Mouse (Mus musculus): ENCODE results near the gene Trim9.

GRCm38 (mm10) chr12:70326393-70326792 lies 21.0 kb downstream of the Trim9 start:
- TF ChIP-seq CTCF (IDR thresholded peaks at IDR 0.05; ENCODE audit: control insufficient read depth, insufficient read depth, insufficient read length) (no peak), USF1 (IDR thresholded peaks at IDR 0.05; ENCODE audit: low read depth) (no peak), MYOD1 (IDR thresholded peaks at IDR 0.05; ENCODE audit: control insufficient read depth, insufficient read length, low read depth) (no peak), MAX (IDR thresholded peaks at IDR 0.05) (no peak), CEBPB (IDR thresholded peaks at IDR 0.05; ENCODE audit: low read depth) (no peak), MYOG (IDR thresholded peaks at IDR 0.05; ENCODE audit: control insufficient read depth, extremely low read depth, insufficient read length) (no peak)
